Mouse (Mus musculus) lung, postnatal 0 days (tissue): ENCODE data around the gene Gm17334.

Experiments used
- CTCF ChIP-seq: IDR thresholded peaks from 2 replicates; pipeline ENCODE4 v1.5.1; 2016; ENCODE audit warnings: antibody characterized with exemption, mild to moderate bottlenecking
- EP300 ChIP-seq: IDR thresholded peaks from 2 replicates; pipeline ENCODE4 v1.6.1; 2016; ENCODE audit warnings: antibody characterized with exemption, mild to moderate bottlenecking, control low read depth

DNA sequence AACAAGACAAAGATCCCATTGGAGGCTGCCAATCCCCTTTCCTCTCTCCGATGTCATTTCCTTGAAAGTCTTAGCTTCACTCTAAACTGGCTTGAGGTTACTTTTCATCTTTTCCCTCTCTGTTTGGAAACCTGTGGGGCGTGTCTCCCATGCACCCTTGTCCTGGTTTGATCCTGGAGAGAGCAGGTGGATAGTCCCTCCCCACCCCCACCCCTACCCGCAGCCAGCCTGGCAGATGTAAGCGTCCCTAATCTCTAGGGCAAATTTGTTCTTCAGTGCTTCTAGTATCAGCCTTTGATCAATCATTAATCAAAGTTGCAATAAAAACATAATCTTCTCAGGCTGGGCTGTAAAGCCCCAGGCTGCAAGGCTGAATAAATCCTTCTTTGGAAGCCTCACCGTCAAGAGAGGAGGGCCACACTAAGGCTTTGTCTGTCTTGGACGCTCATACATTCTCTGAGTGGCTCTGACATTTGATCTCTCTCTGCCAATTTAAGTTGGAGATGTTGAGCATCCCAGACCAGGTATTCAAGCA is 24.5 kb upstream of the Gm17334 start:
- TF ChIP-seq CTCF (no peak), EP300 (no peak)
